Mouse (Mus musculus) myocyte (in vitro differentiated cells): ENCODE data around the gene Jmjd6.

ENCODE experiments used
- E2F4 ChIP-seq: IDR thresholded peaks from one replicate; pipeline ENCODE4 v1.6.1; 2011; ENCODE audit warnings: mild to moderate bottlenecking, control low read depth, moderate library complexity; ENCODE audit not compliant: insufficient read depth
- MAX ChIP-seq: IDR thresholded peaks from one replicate; pipeline ENCODE4 v1.6.1; 2011; ENCODE audit warnings: low read depth, mild to moderate bottlenecking, control low read depth
- MYOD1 ChIP-seq, 3 experiments: IDR thresholded peaks; one replicate each; pipeline ENCODE4 v1.6.1; 2011; ENCODE audit warnings: control low read depth in 2 of 3, low read depth in 2 of 3, mild to moderate bottlenecking in 2 of 3, moderate library complexity in 1 of 3; ENCODE audit not compliant: insufficient read length in 2 of 3, control insufficient read depth in 1 of 3
- MYOG ChIP-seq, 3 experiments: IDR thresholded peaks; one replicate each; pipeline ENCODE4 v1.6.1; 2011; ENCODE audit warnings: control low read depth in 2 of 3, low read depth in 2 of 3, mild to moderate bottlenecking in 2 of 3; ENCODE audit not compliant: insufficient read length in 2 of 3, control insufficient read depth in 1 of 3, insufficient read depth in 1 of 3
- POLR2A ChIP-seq: IDR thresholded peaks from one replicate; pipeline ENCODE4 v1.6.1; 2011; ENCODE audit warnings: low read depth, mild to moderate bottlenecking, control low read depth, moderate library complexity; ENCODE audit not compliant: insufficient read length
- POLR2AphosphoS2 ChIP-seq: IDR thresholded peaks from one replicate; pipeline ENCODE4 v1.6.1; 2011; ENCODE audit warnings: low read depth, control low read depth; ENCODE audit not compliant: insufficient read length
- REST ChIP-seq: IDR thresholded peaks from one replicate; pipeline ENCODE4 v1.6.1; 2011; ENCODE audit warnings: mild to moderate bottlenecking, control low read depth, moderate library complexity; ENCODE audit not compliant: insufficient read depth, insufficient read length
- TCF12 ChIP-seq: IDR thresholded peaks from one replicate; pipeline ENCODE4 v1.6.1; 2011; ENCODE audit warnings: mild to moderate bottlenecking, control low read depth; ENCODE audit not compliant: poor library complexity, insufficient read depth, severe bottlenecking
- TCF3 ChIP-seq: IDR thresholded peaks from one replicate; pipeline ENCODE4 v1.6.1; 2011; ENCODE audit warnings: low read depth, control low read depth; ENCODE audit not compliant: insufficient read length
- USF1 ChIP-seq: IDR thresholded peaks from one replicate; pipeline ENCODE4 v1.6.1; 2011; ENCODE audit warnings: low read depth, mild to moderate bottlenecking, control low read depth, moderate library complexity

DNA sequence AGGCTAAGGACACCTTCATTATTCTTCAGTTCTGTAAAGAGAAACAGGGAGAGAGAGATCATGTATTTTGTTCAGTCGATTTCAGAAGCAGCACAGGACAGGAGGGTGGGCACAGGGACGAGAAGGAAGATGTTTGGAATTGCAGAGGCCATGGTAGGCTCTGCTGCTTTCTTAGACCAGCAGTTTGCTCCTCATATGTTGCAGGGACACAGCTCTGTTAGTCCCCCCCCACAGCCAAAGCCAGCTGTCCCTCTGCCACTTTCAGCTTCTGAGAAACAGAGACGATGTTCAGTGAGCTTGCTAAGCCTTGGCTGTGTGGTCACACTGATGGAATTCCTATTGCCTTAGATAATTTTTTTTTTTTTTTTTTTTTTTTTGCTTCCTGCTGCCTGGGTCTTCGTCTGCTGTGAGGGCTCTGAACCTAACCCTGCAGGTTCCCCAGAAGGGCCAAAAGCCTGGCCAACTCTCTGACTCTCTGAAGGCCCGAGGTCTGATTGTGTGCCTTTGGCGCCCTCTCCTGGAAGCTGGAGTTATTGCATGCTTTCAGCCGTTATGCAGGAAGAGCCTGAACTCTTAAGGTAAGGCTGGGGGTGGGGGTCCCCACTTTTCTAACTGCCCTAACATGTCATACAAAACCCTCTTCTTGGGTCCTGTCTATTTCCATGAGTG is 35.2 kb downstream of the Jmjd6 start:
- TF ChIP-seq POLR2A (no peak), REST (no peak), E2F4 (no peak), TCF12 (peak; percentile 0), MAX (no peak), MYOD1 (IDR thresholded peaks at IDR 0.05; ENCODE audit: control insufficient read depth in 1 of 3, insufficient read length in 2 of 3, low read depth in 2 of 3) (peak in 2 of 3 experiments; percentile 44 to 73), POLR2AphosphoS2 (no peak), USF1 (no peak), MYOG (IDR thresholded peaks at IDR 0.05; ENCODE audit: control insufficient read depth in 1 of 3, insufficient read depth in 1 of 3, insufficient read length in 2 of 3, low read depth in 2 of 3) (peak in 1 of 3 experiments; percentile 82), TCF3 (no peak)
